Mouse (Mus musculus) frontal cortex, postnatal 10 days (tissue): ENCODE measurements around the gene Foxe3.
"Not testable (repeated sequence)": the region's sequence is repeated elsewhere in the genome, so short reads cannot be mapped to it uniquely, and the experiment has no call there.

Experiments used
- DNase-seq, 2 experiments: peaks; one replicate each; pipeline ENCODE4 v3.0.0; 2022; ENCODE audit warnings: low spot score in 2 of 2, mixed read lengths in 1 of 2

The Foxe3 gene

DNA sequence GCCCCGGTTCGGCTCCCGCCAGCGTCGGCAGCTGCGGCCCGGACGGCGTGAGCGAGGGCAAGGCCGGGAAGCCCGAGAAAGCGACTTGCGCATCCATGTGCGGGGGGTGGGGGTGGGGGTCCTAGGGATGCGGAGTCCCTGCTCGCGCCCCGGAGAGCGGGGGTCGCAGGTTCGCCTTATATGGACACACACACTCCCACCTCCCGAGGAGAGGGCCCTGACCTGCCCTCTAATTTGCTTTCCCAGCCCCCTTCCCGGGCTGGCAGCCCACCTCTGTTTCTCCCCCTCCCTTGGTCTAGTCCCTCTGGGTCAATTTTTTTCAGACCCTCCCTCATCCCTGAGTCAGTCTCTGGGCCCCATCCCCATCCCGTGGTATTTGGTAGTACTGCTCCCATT lies at the start of gene Foxe3:
TSS of gene Foxe3 (minus strand) at position 97 of the 396 bp plus-strand sequence.
- no peak for DNase-seq

DNA sequence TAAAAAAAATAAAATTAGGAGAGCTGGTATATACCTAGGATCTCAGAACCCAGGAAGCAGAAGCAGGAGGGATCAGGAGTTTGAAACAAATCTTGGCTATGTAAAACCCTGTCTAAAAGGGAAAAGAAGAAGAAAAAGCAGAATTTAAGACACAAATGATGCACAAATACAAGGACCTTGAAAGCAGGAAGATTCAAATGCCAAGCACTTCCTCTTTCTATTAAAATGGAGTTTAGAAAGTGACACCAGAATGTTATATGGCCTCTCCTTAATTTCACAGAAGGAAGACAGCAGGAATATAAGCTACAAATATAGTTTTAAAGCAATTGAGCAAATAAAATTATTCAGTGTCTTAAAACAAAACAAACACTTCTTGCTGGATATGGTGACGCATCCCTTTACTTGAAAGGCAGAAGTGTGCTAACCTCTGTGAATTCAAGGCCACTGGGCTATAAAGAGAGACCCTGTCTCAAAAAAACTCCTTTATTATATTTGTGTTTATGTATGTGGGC lies 47.5 kb upstream of the Foxe3 start:
- no peak for DNase-seq

DNA sequence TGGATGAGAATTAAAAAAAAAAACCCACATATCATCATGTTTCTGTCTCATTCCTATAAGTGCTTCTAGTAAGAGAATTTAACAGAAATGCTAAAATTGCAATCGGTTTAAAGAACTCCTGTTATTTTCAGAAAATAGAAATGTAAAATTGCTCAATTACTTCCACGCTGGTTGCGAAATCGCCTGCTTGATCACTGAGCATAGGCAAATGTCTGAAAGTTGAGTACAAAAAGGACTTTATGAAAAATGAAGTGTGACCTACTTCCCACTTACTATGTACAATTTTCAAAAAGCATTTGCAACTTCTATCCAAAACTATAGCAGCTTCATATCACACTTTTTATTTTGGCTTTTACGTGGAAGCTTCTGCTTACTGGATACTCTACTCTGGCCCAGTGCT lies 44.9 kb upstream of the Foxe3 start:
- no peak for DNase-seq

DNA sequence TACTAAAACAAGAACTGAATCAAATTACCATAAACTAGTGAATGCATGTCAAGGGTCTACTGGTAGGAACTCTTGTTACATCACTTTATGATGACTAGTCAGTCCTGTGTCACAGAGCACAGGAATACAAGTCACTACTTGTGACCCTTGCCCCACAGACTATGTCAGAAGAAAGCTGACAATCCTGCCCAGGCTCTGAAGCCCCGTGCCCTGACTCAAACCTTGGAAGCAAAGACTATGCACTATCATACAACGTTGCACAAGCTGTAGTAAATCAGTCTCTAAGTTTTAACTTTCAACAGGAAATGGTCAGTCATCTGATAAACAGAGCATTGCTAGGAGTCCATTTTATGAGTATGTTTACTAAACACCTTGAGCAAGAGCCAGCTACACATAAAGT lies 35.1 kb upstream of the Foxe3 start:
- not testable (repeated sequence) for DNase-seq

DNA sequence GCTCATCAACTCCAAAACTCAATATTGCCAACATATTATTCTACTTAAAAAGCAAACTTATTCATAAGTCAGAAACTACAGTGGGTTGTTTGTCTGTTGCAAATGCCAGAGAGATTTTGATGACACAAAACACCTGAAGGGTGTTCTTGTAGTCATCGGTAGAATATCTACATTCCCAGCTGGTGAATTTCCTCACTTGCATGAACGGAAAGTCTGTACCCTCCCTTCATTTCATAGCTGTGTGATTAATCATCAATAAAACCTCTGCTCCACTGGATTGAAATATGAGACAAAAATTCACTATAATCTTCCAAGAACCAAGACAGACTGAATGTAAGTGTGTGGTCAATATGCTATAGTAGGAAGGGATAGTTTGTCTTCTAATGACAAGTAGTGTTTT lies 33.7 kb upstream of the Foxe3 start:
- DNase-seq = no peak

DNA sequence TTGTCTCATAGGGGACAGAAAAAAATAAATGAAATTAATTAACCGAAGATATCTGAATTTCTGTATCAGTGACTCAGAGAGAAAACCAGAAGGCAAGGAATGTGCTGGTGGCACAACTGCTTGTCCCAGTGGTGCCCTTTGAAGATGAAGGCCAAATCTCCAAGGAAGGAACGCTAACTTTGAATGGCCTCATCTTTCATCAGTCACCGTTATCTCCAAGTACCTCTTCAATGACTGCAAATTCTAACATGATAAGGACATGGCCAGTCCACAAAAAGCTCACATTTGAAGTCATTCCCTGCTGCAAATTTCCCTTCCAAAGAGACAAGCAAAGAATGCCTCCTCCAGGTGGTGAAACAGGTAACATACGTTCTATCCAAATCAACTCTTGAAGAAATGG lies 33.0 kb upstream of the Foxe3 start:
- DNase-seq = no peak

DNA sequence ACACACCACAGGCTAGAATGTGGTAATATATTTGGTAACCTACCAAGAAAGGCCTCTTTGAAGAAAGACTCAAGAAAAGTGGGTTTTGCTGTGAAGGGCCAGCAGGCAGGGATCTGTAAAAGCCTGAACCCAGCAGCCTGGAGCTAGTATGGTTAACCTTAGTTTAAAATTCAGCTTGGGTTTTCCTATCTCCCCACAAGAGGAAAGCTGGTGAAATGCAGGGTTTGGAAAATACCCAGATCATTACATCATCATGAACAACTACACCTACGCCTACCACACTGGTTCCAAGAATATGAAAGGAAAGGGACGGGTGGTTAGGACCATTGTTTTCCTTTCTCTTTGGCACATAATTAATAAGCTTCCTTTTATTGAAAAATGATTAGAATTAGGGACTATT lies 32.4 kb upstream of the Foxe3 start:
- no peak for DNase-seq

DNA sequence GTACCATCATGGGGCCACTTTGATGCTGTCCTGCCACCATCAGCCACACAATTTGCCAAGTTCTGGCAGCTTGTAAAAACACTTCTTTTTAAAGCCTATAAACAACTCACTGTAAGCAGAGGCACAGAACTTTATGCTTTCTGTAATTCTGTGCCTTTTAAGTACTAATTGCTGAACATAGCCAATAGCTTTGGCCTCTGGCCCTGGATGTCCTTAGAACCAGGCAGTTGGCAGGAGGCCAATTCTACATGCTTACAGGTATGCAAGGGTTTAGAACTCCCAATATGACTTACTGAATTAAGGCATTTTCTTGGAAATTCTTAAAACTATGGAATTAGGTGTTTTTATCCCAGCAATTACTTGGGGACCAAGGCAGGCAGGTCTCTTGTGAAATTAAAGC lies 31.6 kb upstream of the Foxe3 start:
- DNase-seq = no peak

DNA sequence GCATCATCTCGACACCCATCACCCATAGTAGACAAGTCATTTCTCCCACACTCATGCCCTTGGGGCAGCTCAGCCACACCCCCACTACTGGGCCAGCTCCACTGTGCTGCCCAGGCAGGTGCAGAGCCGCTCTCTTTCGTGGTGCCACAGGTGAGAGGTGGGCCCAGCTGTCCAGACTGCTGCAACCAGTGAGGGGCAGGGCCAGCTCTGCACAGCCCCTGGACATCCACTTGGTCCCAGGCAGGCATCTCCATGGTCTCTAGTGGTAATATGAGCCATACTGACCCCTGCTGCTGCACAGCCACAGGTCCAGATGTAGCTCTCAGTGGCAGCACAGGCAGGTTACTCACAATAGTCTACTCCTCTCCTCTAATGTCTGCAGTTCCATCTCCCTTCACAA lies 27.4 kb upstream of the Foxe3 start:
- no peak for DNase-seq

DNA sequence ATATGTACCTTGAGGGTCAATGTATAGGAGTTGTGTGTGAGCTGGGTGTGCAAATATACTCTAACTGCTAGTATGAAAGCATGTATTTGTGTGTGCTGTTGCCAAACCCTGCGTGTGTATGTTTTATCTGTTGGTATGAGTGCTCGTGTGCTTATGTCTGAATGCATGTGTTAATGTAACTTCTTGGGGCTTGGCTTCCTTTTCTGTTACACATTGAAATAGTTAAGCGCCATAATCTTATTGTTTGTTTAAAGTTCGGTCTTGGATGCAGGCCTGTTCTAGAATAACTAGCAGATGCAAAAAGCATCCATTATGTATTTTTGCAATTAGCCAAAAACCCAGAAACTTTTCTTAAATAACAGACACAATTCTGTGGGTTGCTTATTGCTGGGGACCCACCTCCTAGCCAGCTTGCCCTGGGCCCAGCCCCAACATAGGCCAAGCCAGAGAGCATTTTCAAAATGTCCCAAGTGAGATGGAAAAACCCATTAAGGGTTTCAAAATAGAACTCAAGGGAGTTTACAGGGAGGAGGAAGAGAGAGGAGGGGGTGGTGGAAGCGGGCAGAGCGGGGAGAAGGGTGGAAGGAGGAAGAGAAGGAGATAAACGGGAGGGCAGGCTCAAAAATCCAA lies 22.2 kb upstream of the Foxe3 start:
- no peak for DNase-seq

DNA sequence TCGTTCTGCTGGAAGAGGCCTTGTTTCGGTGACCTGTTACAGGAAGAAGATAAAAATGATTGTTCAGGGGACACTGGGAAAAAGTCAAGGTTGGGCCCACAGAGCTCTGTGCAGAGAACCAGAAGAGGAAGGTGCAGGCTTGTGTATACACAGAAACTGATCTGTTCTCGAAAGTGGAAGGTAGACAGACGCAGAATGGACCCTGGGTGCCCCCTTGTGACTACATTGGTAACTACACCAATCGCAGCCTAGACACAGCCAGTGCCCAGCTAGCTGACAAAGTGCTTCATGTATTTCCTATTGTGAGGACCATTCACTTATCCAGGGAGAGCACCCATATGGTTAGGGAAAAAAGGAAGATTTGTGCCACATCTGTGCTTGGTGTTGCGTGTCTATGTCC lies 21.6 kb upstream of the Foxe3 start:
- DNase-seq = peak; percentile 57 to 80

DNA sequence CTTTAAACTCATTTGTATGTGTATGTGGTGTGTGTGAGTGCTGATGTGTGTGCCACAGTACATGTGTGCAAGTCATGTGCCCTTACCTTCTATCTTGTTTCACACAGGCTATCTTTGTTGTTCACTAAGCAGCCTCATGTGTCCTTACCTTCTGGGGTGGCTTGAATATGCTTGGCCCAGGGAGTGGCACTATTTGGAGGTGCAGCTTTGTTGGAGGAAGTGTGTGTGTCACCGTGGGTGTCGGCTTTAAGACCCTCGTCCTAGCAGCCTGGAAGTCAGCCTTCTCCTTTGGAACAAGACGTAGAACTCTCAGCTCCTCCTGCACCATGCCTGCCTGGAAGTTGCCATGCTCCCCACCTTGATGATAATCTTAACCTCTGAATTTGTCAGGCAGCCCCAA lies 20.6 kb upstream of the Foxe3 start:
- no peak for DNase-seq

DNA sequence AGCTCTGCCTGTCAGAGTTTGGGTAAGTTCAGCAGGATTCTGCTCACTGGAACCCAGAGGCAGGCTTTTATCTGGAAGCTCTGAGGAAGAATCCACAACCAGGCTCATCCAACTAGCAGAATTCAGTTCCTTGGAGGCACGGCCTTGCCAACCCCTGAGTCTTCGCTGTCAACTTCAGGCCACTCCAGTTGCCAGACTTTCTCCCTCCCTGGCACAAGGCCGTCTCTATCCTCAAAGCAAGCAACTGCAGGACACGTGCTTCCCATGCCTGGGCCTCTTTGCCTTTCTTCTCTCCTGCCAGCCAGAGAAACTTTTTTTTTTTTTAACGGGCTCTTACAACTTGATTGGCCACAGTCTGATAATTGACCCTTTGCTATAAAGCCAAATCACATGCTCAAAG lies 19.2 kb upstream of the Foxe3 start:
- no peak for DNase-seq

DNA sequence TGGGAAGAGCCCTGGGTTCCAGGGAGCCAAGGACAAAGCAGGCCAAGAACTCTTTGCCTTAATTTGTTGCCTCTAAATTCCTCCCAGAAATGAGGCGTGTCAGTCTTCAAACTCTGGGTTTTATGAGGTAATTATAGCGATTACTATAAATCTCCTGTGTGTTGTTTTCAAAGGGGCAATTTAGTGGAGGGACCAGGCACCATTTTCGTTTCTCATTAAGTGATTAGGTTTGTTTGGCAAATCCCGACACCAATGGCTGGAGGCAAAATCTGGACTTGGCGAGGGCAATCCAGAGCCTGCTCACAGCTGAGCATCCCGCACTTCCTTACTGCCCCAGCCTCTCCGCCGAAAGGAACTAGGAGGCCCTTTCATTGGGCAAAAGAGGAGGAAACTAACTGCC lies 16.8 kb upstream of the Foxe3 start:
- DNase-seq = no peak

DNA sequence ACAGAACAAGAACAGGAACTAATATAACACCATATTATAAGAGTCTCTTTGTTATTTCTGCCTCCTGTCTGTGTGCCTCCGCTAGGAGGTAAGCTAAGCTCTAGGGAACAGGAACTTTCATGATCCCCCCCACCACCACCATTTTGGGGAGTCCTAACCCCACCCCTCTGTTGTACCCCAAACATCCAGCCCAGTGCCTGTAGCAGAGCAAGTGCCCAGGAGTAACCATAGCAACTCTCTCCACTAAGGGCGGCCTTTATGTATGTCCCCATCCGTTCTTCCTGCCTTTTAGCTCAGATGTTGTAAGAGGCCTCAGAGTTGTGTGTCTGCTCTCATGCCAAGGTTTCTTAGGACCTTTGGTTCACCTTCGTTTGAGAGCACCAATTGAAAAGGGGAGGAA lies 16.3 kb upstream of the Foxe3 start:
- no peak for DNase-seq

DNA sequence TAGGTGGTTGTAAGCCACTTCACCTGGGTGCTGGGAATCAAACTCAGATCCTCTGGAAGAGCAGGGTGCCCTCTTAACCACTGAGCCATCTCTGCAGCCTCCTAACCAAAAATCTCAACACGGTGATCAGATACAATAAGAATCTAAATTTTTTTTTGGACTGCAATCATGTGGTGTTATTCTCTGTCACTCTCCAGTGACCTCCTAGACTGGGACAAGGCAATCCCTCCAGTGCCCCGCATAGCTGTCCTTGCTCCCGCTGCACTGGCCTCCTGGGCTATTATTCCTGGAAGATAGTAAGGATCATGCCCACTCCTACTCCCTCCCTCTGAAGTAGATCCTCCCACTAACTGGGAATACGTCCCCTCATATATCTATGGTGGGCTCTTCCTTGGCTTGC lies 15.5 kb upstream of the Foxe3 start:
- DNase-seq = no peak

DNA sequence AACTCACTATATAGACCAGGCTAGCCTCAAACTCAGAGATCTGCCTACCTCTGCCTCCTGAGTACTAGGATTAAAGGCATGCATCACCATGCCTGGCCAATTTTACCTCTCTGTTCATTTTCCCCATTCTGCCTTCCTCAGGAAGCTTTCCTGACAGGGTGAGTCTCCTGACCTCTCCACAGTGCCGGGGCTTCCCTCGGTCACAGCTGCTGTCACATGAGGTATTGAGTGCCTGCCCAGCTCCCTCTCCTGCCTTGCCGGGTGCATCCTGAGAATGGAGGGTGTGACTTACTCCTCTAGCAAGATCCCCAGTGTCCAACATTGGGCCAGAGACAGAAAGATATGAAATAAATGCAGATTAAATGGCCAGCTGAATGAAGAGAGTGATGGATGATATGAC lies 12.4 kb upstream of the Foxe3 start:
- DNase-seq = no peak

DNA sequence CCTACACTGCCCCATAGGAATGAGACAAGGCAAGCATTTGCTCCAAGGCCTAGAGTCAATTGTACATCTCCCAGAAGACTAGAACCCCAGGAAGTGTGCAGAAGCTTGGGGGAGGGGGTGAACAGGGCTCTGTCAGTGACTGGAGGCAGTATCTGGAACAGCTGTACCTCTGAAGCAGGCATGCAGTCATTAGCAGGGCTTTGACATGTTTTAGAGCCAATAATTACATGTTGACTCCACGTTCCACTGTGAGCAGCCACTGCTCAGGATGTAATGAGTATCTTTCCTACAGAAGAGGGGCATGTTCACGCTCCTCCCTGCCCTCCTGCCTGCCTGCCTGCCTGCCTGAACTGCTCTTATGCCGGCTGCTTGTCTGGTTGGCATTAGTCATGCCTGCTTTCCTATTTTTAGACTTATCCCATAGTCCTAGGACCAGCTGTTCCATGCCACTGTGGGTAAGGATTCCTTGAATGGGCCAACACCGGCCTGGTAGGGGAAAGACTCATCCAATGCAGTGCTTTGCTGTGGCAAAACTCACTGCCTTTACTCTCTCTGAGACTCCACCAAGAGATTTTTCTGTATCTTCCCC lies 11.7 kb upstream of the Foxe3 start:
- DNase-seq = no peak

DNA sequence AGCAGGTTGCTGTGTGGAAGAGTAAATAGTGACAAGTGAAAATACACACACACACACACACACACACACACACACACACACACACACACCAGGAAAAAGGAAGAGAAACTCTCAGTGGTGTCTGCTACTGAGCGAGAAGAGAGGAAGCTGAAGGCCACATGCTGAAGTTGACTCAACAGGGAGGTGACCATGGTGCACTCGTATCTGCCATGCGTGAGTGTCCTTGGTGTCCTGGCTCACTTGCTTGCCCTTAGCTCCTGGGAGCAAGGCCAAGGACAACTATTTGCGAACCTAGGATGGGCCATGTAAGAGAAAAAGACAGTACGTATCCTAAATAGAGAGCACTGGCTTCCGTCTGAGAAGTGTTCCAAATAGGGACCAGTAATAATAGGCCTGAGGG lies 8.4 kb upstream of the Foxe3 start:
- no peak for DNase-seq

DNA sequence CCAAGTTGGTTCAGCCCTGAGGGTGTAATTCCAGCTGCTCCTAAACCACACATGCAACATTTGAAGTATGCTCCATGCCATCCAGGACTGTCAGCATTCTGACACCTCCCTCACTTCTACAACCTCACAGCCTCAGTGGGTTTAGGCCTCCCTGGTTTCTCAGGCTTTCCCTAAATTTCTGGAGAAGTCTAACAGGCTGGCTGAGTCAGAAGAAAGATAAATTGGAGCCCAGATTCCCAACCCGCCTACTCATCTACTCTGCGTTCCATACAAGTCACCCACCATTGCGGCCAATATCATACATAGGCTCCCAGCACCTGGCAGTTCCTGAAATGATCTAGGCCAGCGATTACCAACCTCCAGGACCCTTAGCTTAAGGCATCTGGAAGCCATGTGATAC lies 6.9 kb upstream of the Foxe3 start:
- no peak for DNase-seq

DNA sequence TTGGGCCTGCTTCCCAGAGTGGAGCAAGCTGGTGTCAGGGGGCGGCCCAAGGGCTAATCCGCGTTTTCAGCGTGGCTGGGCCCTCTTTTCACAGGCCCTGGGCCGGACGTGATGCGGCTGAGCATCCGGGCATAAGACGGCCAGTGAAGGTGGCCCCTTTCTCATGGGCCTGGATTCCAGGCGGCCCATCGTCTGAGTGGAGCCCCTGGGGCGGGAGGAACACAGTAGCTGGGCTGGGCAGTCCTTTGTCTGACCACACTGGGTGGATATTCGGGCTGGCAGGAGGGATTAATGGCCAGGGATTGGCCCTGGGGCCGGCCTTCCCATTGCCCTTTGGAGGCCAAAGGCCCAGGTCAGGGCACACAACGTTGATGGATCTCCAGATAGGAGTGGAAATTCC lies 3.3 kb upstream of the Foxe3 start:
- no peak for DNase-seq

DNA sequence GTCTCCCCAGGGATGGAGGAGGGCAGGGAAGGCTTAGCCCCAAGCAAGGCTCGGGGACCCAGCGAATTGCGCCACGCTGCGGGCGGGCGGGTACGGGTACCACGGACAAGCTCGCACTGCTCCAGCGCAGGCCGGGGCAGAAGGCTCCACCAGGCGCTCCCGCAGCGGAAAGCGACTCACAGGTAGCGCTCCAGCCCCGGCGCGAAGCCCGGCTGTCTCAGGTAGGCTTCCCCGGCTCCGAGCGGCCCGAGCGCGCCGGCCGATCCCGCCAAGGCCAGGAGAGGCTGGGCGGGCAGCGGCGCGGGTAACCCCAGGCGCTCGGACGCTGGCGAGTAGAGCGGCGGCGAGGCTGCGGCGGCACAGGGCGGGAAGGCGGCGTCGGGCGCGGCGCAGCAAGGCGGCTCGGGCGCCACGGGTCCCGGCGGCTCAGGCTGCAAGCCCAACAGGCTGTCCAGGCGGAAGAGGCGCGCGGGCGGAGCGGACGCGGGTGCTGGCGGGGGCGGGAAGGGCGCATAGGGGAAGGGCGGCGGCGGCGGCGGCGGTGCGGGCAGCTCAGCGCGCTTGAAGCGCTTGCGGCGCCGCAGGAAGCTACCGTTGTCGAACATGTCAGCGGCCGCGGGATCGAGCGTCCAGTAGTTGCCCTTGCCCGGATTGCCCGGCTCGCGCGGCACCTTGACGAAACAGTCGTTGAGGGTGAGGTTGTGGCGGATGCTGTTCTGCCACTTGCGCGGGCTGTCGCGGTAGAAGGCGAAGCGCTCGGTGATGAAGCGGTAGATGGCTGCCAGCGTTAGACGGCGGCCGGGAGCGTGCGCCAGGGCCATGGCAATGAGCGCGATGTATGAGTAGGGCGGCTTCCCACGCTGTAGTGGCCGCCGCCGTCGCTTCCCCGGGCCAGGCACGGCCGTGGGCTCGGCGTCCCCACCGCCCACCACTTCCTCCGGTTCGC lies 569 bp downstream of the Foxe3 start:
- DNase-seq = no peak

DNA sequence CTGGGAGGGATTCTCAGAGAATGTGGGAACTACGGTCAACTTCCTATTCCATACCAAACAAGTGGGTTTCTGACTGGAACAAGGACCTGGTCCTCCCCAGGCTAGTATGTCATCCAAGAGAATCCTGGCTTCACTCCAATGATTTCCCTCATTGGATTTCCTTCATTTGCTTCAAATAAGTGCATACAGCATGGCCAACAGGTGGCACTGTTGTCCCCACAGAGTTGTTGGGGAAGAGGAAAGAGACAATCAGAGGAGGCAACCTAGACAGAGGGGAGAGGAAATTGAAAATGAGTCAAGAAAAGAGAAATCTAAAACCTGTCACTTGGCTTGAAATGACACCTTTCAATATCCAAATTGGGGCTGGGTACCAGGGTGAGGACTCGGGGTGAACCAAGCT lies 8.7 kb downstream of the Foxe3 start:
- DNase-seq = no peak
